Mouse (Mus musculus): Measurements from ENCODE around the gene March7.

Gene March7

DNA sequence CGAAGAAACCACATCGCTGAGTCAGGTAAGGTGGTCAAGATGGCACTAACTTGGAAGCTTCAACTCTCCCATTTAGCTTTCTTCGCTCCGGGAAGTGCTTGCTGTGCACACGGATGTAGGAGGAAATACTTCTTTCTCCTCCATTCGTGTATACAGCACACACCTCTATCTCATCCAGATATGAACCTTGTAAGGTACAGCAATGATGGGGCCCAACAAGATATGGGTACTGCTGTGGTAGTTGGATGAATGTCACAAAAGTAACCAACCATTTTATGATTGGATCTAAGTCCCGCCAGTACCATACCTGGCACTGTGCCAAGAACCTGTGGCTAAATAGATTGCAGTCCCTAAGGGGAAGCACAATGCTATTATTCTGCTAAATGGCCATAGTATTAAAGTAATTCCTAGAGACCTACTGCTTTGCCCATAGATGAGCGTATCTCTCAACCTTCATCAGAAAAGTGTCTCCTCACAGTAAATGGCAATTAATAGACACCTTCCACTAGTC, 75.5 kb downstream of the March7 start:
- CTCF ChIA-PET: no interaction called here

DNA sequence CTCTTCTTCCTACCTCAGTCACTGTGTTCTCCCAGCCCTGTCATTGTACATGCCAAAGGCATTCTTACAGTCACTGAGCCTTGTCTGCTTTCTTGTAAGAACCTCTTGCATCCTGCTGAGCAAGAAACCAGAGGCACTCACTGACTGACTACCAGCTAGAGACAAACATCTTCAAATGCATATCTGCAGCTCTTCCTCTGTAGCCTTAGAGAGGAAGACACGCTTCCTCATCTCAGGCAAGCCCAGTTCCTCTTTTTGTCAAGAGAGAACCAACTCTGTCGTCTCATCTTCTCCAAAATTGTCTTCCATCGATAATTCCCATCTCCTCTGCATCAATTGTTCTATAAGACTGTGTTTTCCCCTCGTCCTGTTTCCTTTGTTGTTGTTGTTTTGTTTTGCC, 78.9 kb downstream of the March7 start:
- CTCF ChIA-PET: no interaction called here

DNA sequence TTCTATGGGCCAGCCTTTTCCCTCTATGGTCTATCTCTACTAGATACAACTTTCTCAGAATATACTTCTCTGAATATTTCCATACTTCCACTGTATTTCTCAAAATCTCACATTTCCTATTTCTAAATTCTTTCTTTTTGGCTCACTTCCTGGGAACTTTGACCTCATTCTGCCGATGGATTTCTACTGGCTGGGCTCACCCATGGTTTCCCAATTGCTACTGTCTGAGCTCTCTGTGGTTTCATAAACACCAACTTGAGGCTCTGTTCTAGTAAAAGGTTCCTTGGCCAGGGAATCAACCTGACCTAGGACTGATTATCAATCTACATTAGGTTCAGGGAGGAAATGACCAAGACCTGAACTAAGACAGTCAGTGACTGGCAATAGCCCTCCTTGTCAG, 79.8 kb downstream of the March7 start:
- CTCF ChIA-PET: no interaction called here

DNA sequence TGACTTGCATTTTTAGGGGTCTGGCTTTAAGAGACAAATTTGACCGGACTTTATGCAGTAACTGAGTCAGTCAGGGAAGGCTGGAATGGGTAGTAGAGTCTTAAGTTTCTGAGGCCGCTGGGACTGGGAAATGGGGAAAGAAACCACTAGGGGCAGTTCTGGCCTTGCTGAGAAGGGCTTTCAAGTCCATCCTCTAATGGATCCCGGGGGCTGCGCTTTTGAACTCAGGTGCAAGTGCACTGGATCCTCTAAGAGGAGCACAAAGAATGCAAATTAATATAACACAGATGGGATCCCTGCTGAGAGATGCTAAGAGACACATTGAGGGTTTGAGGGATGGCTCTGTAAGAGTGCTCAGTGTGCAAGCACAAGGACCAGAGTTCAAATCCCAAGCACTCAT, 81.7 kb downstream of the March7 start:
- CTCF ChIA-PET: interaction anchor here (0.7 kb wide), 1 partner anchor 1224 kb away, joined by 3 read pairs; no protein-coding TSS in a partner anchor

DNA sequence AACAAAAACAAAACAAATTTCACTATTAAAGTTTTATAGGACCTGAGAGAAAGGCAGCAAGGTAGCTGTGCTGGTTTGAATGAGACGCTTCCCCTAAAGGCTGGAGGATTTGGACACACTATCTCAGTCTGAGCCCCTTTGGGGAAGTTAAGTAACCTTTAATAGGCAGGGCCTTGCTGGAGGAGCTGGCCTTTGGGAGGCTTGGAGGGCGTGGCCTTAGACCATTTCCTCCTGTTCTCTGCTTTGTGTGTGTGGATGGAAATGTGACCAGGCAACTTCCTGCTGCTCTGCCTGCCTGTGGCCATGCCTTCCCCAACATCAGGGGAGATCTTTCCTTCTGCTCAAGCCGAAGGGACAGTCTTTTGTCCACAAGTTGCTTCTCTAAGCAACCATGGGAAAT, 88.6 kb downstream of the March7 start:
- CTCF ChIA-PET: no interaction called here

DNA sequence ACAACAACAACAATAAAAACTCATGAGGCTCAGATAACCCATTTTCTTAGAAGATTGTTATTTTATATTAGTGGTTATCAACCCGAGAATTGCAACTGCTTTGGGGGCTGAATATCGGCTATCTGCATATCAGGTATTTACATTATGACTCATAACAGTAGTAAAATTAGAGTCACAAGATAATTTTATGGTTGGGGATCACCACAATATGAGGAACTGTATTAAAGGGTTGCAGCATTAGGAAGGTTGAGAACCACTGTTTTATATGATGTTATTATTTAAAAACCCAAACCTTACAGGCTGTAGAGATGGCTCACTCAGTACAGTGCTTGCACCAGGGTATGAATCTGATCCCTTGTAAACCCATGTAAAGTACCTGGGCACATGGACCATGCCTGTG, 89.6 kb downstream of the March7 start:
- CTCF ChIA-PET: no interaction called here

Data from spleen, embryonic (tissue).